Mouse (Mus musculus) brain, embryonic 18.5 days (tissue): ENCODE data around the gene Slc16a2.
"Not testable (repeated sequence)": the region's sequence is repeated elsewhere in the genome, so short reads cannot be mapped to it uniquely, and the experiment has no call there.

Source experiments
- DNase-seq: peaks from one replicate; pipeline ENCODE4 v3.0.0-alpha.2; 2012; ENCODE audit warnings: low read depth, low spot score

The Slc16a2 gene

GRCm38 (mm10) chrX:103734041-103734625 lies 87.7 kb downstream of the Slc16a2 start:
- no peak for DNase-seq

- DNase-seq: no peak
Measured at GRCm38 (mm10) chrX:103733091-103733490, 88.7 kb downstream of the Slc16a2 start.

- DNase-seq: no peak
Measured at GRCm38 (mm10) chrX:103732033-103732703, 89.6 kb downstream of the Slc16a2 start.

GRCm38 (mm10) chrX:103722437-103722836 lies 99.3 kb downstream of the Slc16a2 start:
- DNase-seq: no peak

- DNase-seq: no peak
Measured at GRCm38 (mm10) chrX:103719618-103720185, 102.1 kb downstream of the Slc16a2 start.

- DNase-seq: no peak
Measured at GRCm38 (mm10) chrX:103712922-103713321, 108.9 kb downstream of the Slc16a2 start.

GRCm38 (mm10) chrX:103709671-103710070 lies 112.1 kb downstream of the Slc16a2 start:
- no peak for DNase-seq

- no peak for DNase-seq
Measured at GRCm38 (mm10) chrX:103708592-103708991, 113.2 kb downstream of the Slc16a2 start.

- no peak for DNase-seq
Measured at GRCm38 (mm10) chrX:103704611-103705010, 117.2 kb downstream of the Slc16a2 start.

- DNase-seq: no peak
Measured at GRCm38 (mm10) chrX:103704024-103704423, 117.8 kb downstream of the Slc16a2 start.

GRCm38 (mm10) chrX:103697796-103698195 lies 124.0 kb downstream of the Slc16a2 start:
- DNase-seq: no peak

GRCm38 (mm10) chrX:103696081-103696519 lies 125.7 kb downstream of the Slc16a2 start:
- DNase-seq: peak; percentile 20

- peak; percentile 59 for DNase-seq
Measured at GRCm38 (mm10) chrX:103695165-103695996, 126.4 kb downstream of the Slc16a2 start.

- DNase-seq: no peak
Measured at GRCm38 (mm10) chrX:103694787-103695164, 127.0 kb downstream of the Slc16a2 start.

- DNase-seq: no peak
Measured at GRCm38 (mm10) chrX:103694381-103694780, 127.4 kb downstream of the Slc16a2 start.

GRCm38 (mm10) chrX:103692916-103693315 lies 128.9 kb downstream of the Slc16a2 start:
- DNase-seq: no peak

GRCm38 (mm10) chrX:103688551-103688950 lies 133.2 kb downstream of the Slc16a2 start:
- DNase-seq: no peak

GRCm38 (mm10) chrX:103674674-103675073 lies 147.1 kb downstream of the Slc16a2 start:
- DNase-seq: no peak

GRCm38 (mm10) chrX:103673761-103674160 lies 148.0 kb downstream of the Slc16a2 start:
- DNase-seq: no peak

- DNase-seq: no peak
Measured at GRCm38 (mm10) chrX:103670245-103670644, 151.5 kb downstream of the Slc16a2 start.

- not testable (repeated sequence) for DNase-seq
Measured at GRCm38 (mm10) chrX:103664445-103664844, 157.3 kb downstream of the Slc16a2 start.

- no peak for DNase-seq
Measured at GRCm38 (mm10) chrX:103658985-103659384, 162.8 kb downstream of the Slc16a2 start.
